Mouse (Mus musculus) Patski (cell line): ENCODE measurements around the gene Aco1. TPM values are rescaled to one million over a fixed set of nuclear protein-coding genes. Genes with fewer than 3 reads are reported as not detected.

ENCODE experiments used
- ATAC-seq: fragments of 100-300 bp; one replicate; pipeline ENCODE4 v1.8.0; 2021
- CTCF ChIA-PET: fragments of 350-600 bp; sonication (Branson Sonifier 250); formaldehyde crosslinking; loops from one replicate; lab custom pipeline; 2022; ENCODE audit warnings: inconsistent platforms; lab: Charles Lee
- POLR2A ChIA-PET: fragments of 350-600 bp; sonication (Branson Sonifier 250); formaldehyde crosslinking; loops from one replicate; lab custom pipeline; 2022; ENCODE audit warnings: antibody characterized with exemption, inconsistent platforms; lab: Charles Lee
- DNase-seq: peaks from one replicate; pipeline ENCODE4 v3.0.0-alpha.2; 2011; ENCODE audit warnings: low read depth, low spot score
- H3K27me3 ChIP-seq: fragments of 371-371 bp; one replicate; pipeline ENCODE4 v1.5.1; 2021
- CTCF ChIP-seq: fragments of 100-300 bp; IDR thresholded peaks from one replicate; pipeline ENCODE4 v1.5.1; 2021
- in situ Hi-C: fragments of 300-500 bp; cut with MboI; formaldehyde crosslinking; loops from 3 replicates; pipeline ENCODE4 v1.11.1; 2018; ENCODE audit warnings: low pct_unique_long_range_greater_than_20kb, mixed read lengths
- polyA plus RNA-seq: library from polyadenylated mRNA; unstranded; gene quantifications from one replicate; pipeline ENCODE4 v1.2.3, GENCODE M21; 2021

Aco1 gene
- polyA plus RNA-seq, 1 experiment from 2014 or later = 49.8 TPM

- CTCF ChIA-PET = interaction anchor here (0.8 kb wide), 1 partner anchor 15 kb away, joined by 3 read pairs; no protein-coding TSS in a partner anchor
- no peaks in the 10 kb centered on the region for H3K27me3 ChIP-seq
- no peak for ATAC-seq
- no peak for DNase-seq
- TF ChIP-seq CTCF = no peak
- POLR2A ChIA-PET = interaction anchor here (2.2 kb wide), 1 partner anchor 9 kb away, joined by 6 read pairs; no protein-coding TSS in a partner anchor
- in situ Hi-C loops = no loop called here
Observed at GRCm38 (mm10) chr4:40156582-40157499, 14.0 kb downstream of the Aco1 start.

- DNase-seq (no peak), ATAC-seq (no peak)
- in situ Hi-C loops = no loop called here
- CTCF ChIA-PET = interaction anchor here (0.8 to 1.2 kb wide), 2 partner anchors 23 to 25 kb away, joined by 3 read pairs; no protein-coding TSS in a partner anchor
- no peaks in the 10 kb centered on the region for H3K27me3 ChIP-seq
- no peak for TF ChIP-seq CTCF
- POLR2A ChIA-PET = no interaction called here
Observed at GRCm38 (mm10) chr4:40157500-40158223, 14.8 kb downstream of the Aco1 start.

- no peak for TF ChIP-seq CTCF
- DNase-seq (no peak), ATAC-seq (no peak)
- ChIA-PET CTCF (interaction anchor here (0.8 to 1.2 kb wide), 2 partner anchors 23 to 25 kb away, joined by 3 read pairs; no protein-coding TSS in a partner anchor), POLR2A (no interaction called here)
- no peaks in the 10 kb centered on the region for H3K27me3 ChIP-seq
- in situ Hi-C loops = no loop called here
Observed at GRCm38 (mm10) chr4:40158224-40158540, 15.3 kb downstream of the Aco1 start.

DNA sequence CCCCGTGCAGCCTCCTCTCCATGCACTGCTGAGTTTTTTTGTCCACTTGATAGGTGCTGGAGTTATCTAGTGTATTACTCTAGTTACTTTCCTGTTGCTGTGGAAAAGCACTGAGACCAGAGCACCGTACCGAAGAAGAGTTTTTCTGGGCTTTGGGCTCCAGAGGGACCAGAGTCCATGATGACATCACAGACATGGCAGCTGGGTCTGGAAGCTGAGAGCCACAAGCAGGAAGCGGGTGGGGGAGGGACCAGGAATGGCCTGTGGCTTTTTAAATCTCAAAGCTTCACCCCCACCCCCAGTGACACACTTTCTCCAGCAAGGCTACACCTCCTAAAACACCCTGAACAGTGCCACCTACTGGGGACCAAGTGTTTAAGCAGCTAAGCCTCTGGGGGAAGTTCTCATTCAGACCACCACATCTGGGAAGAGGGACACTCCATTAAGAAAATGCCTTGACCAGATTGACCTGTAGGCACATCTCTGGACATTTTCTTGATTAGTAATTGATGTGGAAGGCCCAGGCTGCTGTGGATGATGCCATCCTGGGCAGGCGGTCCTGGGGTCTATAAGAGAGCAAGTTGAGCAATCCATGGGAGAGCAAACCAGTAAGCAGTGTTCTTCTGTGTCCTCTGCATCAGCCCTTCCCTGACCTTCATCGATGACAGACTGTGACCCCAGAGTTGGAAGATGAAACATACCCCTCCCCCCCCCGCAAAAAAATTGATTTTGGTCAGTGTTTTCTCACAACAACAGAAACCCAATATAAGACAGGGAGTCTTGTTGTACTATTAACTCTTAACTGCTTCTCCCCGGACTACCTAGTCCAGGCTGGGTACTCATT is 17.9 kb downstream of the Aco1 start:
- TF ChIP-seq CTCF = no peak
- in situ Hi-C loops = no loop called here
- POLR2A ChIA-PET = no interaction called here
- H3K27me3 ChIP-seq = no peaks in the 10 kb centered on the region
- no peak for ATAC-seq
- CTCF ChIA-PET = interaction anchor here (1.6 kb wide), 1 partner anchor 10 kb away, joined by 5 read pairs; no protein-coding TSS in a partner anchor
- DNase-seq = no peak

DNA sequence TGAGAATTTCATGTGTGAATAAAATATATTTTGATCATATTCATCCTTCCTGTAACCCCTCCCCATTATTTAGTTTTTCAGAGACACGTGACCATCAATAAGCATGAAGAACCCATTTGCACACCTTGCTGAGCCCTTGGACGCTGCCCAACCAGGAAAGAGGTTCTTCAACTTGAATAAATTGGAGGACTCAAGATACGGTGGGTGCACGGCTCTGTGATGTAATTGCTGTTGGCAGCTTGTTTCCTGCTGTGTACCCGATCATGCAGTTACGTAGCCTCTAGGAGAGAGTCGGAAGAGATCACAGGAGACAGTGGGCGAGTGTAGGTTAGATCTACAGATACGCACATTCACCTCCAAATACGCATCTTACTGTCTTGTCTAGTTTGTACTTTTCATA is 20.8 kb downstream of the Aco1 start:
- no peak for ATAC-seq
- DNase-seq = no peak
- no peaks in the 10 kb centered on the region for H3K27me3 ChIP-seq
- in situ Hi-C loops = no loop called here
- TF ChIP-seq CTCF = no peak
- POLR2A ChIA-PET = no interaction called here
- CTCF ChIA-PET = no interaction called here

DNA sequence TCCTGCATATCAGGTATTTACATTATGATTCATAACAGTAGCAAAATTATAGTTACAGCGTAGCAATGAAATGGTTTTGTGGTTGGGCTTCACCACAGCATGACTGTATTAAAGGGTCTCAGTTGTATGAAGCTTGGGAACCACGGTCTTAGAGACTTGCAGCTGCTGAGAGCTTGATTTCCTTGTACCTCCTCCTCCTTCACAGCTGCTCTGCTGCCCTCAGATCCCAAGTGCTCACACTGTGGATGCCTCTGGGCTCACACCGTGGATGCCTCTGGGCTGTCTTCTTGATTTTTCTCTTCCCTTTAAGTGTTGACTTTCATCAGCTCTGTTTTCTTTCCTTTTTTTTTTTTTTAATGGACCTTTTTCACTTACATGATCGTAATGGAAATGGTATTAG is 28.6 kb downstream of the Aco1 start:
- H3K27me3 ChIP-seq = no peaks in the 10 kb centered on the region
- CTCF ChIA-PET = interaction anchor here (1.5 kb wide), 1 partner anchor 12 kb away, joined by 4 read pairs; no protein-coding TSS in a partner anchor
- TF ChIP-seq CTCF = no peak
- DNase-seq (no peak), ATAC-seq (no peak)
- POLR2A ChIA-PET = no interaction called here
- in situ Hi-C loops = no loop called here

DNA sequence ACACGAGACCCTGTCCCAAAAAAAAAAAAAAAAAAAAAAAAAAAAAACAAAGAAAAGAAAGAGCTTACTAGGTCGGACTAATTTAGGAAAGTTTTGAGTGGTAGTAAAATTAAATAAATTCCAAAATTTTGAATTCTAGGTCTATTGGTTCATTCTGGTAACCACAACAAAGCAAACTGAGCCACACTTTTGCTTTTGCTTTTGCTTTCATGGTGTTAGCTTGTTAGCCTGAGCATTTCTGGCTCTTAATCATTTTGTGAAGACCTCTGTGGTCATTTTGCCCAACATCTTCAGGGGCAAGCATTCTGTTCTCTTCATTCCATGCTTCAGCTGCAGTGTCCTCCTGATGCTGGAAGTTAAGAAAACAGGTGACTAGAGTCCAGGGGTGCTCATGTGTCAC is 29.5 kb downstream of the Aco1 start:
- in situ Hi-C loops = no loop called here
- H3K27me3 ChIP-seq = no peaks in the 10 kb centered on the region
- DNase-seq (no peak), ATAC-seq (no peak)
- POLR2A ChIA-PET = no interaction called here
- CTCF ChIA-PET = interaction anchor here (1.5 kb wide), 1 partner anchor 11 kb away, joined by 4 read pairs; no protein-coding TSS in a partner anchor
- TF ChIP-seq CTCF = no peak

DNA sequence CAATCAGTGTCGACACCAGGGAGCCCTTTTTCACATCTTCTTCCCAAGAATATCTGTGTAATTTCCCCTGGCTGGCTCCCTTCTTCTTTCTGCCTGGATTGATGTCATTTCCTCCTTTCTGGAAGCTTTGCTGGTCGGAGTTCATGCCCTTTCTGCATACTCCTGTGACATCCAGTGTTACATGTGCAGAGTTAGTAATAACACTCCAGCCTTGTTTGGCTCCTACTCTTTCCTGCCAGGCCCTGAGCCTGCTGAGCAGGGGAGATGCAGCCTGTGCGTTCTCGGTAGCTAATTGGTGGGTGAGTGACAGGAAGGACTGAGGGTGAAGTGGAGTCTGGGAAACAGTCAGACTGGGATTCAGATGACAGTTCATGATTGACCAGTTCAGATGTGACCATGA is 31.4 kb downstream of the Aco1 start:
- ChIA-PET CTCF (no interaction called here), POLR2A (no interaction called here)
- in situ Hi-C loops = no loop called here
- no peaks in the 10 kb centered on the region for H3K27me3 ChIP-seq
- no peak for ATAC-seq
- TF ChIP-seq CTCF = no peak
- no peak for DNase-seq

DNA sequence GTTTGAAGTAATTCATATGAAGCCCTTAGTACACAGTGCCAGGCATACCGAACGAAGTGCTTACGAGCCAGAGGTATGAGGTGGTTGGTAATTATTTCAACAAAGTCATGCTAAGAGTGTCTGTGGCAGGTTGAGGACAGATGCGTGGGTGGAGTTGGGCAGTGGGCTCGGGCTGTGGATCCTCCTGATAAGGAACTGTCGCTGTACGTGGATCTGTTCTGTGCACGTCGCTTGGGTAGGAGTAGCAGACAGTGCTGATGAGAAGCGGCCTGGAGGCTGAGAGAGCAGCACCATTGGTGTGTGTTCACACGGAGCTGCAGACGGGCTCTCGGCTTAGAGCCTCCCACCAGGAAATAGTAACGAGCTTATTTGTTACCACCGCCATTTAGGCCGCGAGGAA is 35.7 kb downstream of the Aco1 start:
- ATAC-seq = no peak
- ChIA-PET POLR2A (no interaction called here), CTCF (no interaction called here)
- no peak for TF ChIP-seq CTCF
- no peak for DNase-seq
- in situ Hi-C loops = no loop called here
- H3K27me3 ChIP-seq = no peaks in the 10 kb centered on the region

- ATAC-seq (no peak), DNase-seq (no peak)
- no peak for TF ChIP-seq CTCF
- in situ Hi-C loops = loop anchor here (5.0 kb wide), 1 partner anchor 107 kb away; no protein-coding TSS in a partner anchor
- H3K27me3 ChIP-seq = no peaks in the 10 kb centered on the region
- POLR2A ChIA-PET = no interaction called here
- CTCF ChIA-PET = no interaction called here
Observed at GRCm38 (mm10) chr4:40180046-40180445, 37.2 kb downstream of the Aco1 start.
